Mouse (Mus musculus): ENCODE measurements around the gene Tarm1. TPM values are rescaled to one million over a fixed set of nuclear protein-coding genes. Genes with fewer than 3 reads are reported as not detected.

Gene Tarm1
- total and polyA plus RNA-seq, 3 experiments = 0.16 TPM; not detected in 2

GRCm38 (mm10) chr7:3472774-3473173, 29.6 kb downstream of the Tarm1 start:
- no peaks in the 10 kb centered on the region for H3K27me3 ChIP-seq (ENCODE audit: control insufficient read depth, insufficient read depth, low read length)
- intact Hi-C loops (cut with DNase I) = no loop called here
- TF ChIP-seq EP300 (IDR thresholded peaks at IDR 0.05; ENCODE audit: insufficient read depth, low read depth, low read length) (no peak), POLR2A (IDR thresholded peaks at IDR 0.05; ENCODE audit: insufficient read depth, low read depth, low read length) (no peak), CTCF (IDR thresholded peaks at IDR 0.05) (no peak)
- H3K9ac ChIP-seq (ENCODE audit: low read depth, low read length) = no peak overlapping the region
- H3K36me3 ChIP-seq (ENCODE audit: control insufficient read depth, insufficient read depth, low read length) = no peaks in the 10 kb centered on the region
- H3K4me3 ChIP-seq = no peak overlapping the region
- H3K27ac ChIP-seq = no peak overlapping the region
- no peak for DNase-seq
- no peaks in the 10 kb centered on the region for H3K4me1 ChIP-seq (ENCODE audit: control insufficient read depth, insufficient read depth, low read length)
- H3K79me2 ChIP-seq (replicated peaks; ENCODE audit: control insufficient read depth, insufficient read depth, low read length) = no peaks in the 10 kb centered on the region
- WGBS = 73% methylated on average over 3 of the region's 3 CpGs

- 38% methylated on average over 2 of the region's 2 CpGs for WGBS
- no peak for DNase-seq
- Histone ChIP-seq H3K4me1 (ENCODE audit: control insufficient read depth, insufficient read depth, low read length) (no peaks in the 10 kb centered on the region), H3K27ac (no peak overlapping the region), H3K9ac (ENCODE audit: low read depth, low read length) (no peak overlapping the region), H3K79me2 (replicated peaks; ENCODE audit: control insufficient read depth, insufficient read depth, low read length) (no peaks in the 10 kb centered on the region), H3K4me3 (no peak overlapping the region), H3K36me3 (ENCODE audit: control insufficient read depth, insufficient read depth, low read length) (no peaks in the 10 kb centered on the region), H3K27me3 (ENCODE audit: control insufficient read depth, insufficient read depth, low read length) (no peaks in the 10 kb centered on the region)
- intact Hi-C loops (cut with DNase I) = no loop called here
- TF ChIP-seq CTCF (IDR thresholded peaks at IDR 0.05) (no peak), EP300 (IDR thresholded peaks at IDR 0.05; ENCODE audit: insufficient read depth, low read depth, low read length) (no peak), POLR2A (IDR thresholded peaks at IDR 0.05; ENCODE audit: insufficient read depth, low read depth, low read length) (no peak)
Observed at GRCm38 (mm10) chr7:3468614-3469013, 33.8 kb downstream of the Tarm1 start.

GRCm38 (mm10) chr7:3463306-3463705, 39.1 kb downstream of the Tarm1 start:
- 65% methylated on average over 4 of the region's 4 CpGs for WGBS
- Histone ChIP-seq H3K36me3 (ENCODE audit: control insufficient read depth, insufficient read depth, low read length) (no peaks in the 10 kb centered on the region), H3K79me2 (replicated peaks; ENCODE audit: control insufficient read depth, insufficient read depth, low read length) (no peaks in the 10 kb centered on the region), H3K4me1 (ENCODE audit: control insufficient read depth, insufficient read depth, low read length) (no peaks in the 10 kb centered on the region), H3K4me3 (no peak overlapping the region), H3K9ac (ENCODE audit: low read depth, low read length) (no peak overlapping the region), H3K27me3 (ENCODE audit: control insufficient read depth, insufficient read depth, low read length) (no peaks in the 10 kb centered on the region), H3K27ac (no peak overlapping the region)
- intact Hi-C loops (cut with DNase I) = no loop called here
- no peak for TF ChIP-seq POLR2A (IDR thresholded peaks at IDR 0.05; ENCODE audit: insufficient read depth, low read depth, low read length)
- TF ChIP-seq CTCF (IDR thresholded peaks at IDR 0.05) = no peak
- no peak for TF ChIP-seq EP300 (IDR thresholded peaks at IDR 0.05; ENCODE audit: insufficient read depth, low read depth, low read length)
- DNase-seq = no peak

GRCm38 (mm10) chr7:3460261-3460660, 42.2 kb downstream of the Tarm1 start:
- TF ChIP-seq CTCF (IDR thresholded peaks at IDR 0.05) = no peak
- no peaks in the 10 kb centered on the region for H3K27me3 ChIP-seq (ENCODE audit: control insufficient read depth, insufficient read depth, low read length)
- no peak overlapping the region for H3K27ac ChIP-seq
- intact Hi-C loops (cut with DNase I) = no loop called here
- H3K79me2 ChIP-seq (replicated peaks; ENCODE audit: control insufficient read depth, insufficient read depth, low read length) = no peaks in the 10 kb centered on the region
- WGBS = 76% methylated on average over 8 of the region's 8 CpGs
- H3K4me3 ChIP-seq = no peak overlapping the region
- no peak for DNase-seq
- no peak overlapping the region for H3K9ac ChIP-seq (ENCODE audit: low read depth, low read length)
- no peaks in the 10 kb centered on the region for H3K36me3 ChIP-seq (ENCODE audit: control insufficient read depth, insufficient read depth, low read length)
- H3K4me1 ChIP-seq (ENCODE audit: control insufficient read depth, insufficient read depth, low read length) = no peaks in the 10 kb centered on the region

GRCm38 (mm10) chr7:3457841-3458217, 44.6 kb downstream of the Tarm1 start:
- intact Hi-C loops (cut with DNase I) = no loop called here
- WGBS = 71% methylated on average over 9 of the region's 9 CpGs
- no peak for TF ChIP-seq CTCF (IDR thresholded peaks at IDR 0.05)
- TF ChIP-seq EP300 (IDR thresholded peaks at IDR 0.05; ENCODE audit: insufficient read depth, low read depth, low read length) = no peak
- no peak for TF ChIP-seq POLR2A (IDR thresholded peaks at IDR 0.05; ENCODE audit: insufficient read depth, low read depth, low read length)

GRCm38 (mm10) chr7:3457111-3457840, 45.1 kb downstream of the Tarm1 start:
- no peak for DNase-seq
- H3K4me1 ChIP-seq (ENCODE audit: control insufficient read depth, insufficient read depth, low read length) = no peaks in the 10 kb centered on the region
- no peaks in the 10 kb centered on the region for H3K79me2 ChIP-seq (replicated peaks; ENCODE audit: control insufficient read depth, insufficient read depth, low read length)
- no peak for TF ChIP-seq CTCF (IDR thresholded peaks at IDR 0.05)
- no peak for TF ChIP-seq POLR2A (IDR thresholded peaks at IDR 0.05; ENCODE audit: insufficient read depth, low read depth, low read length)
- TF ChIP-seq EP300 (IDR thresholded peaks at IDR 0.05; ENCODE audit: insufficient read depth, low read depth, low read length) = no peak
- 81% methylated on average over 10 of the region's 10 CpGs for WGBS
- no peak overlapping the region for H3K9ac ChIP-seq (ENCODE audit: low read depth, low read length)
- H3K36me3 ChIP-seq (ENCODE audit: control insufficient read depth, insufficient read depth, low read length) = no peaks in the 10 kb centered on the region
- H3K4me3 ChIP-seq = no peak overlapping the region
- no peaks in the 10 kb centered on the region for H3K27me3 ChIP-seq (ENCODE audit: control insufficient read depth, insufficient read depth, low read length)
- H3K27ac ChIP-seq = no peak overlapping the region
- intact Hi-C loops (cut with DNase I) = no loop called here

More at GRCm38 (mm10) chr7:3457841-3458217, 44.6 kb downstream of the Tarm1 start:
- Histone ChIP-seq H3K27ac (no peak overlapping the region), H3K4me1 (ENCODE audit: control insufficient read depth, insufficient read depth, low read length) (no peaks in the 10 kb centered on the region), H3K36me3 (ENCODE audit: control insufficient read depth, insufficient read depth, low read length) (no peaks in the 10 kb centered on the region), H3K27me3 (ENCODE audit: control insufficient read depth, insufficient read depth, low read length) (no peaks in the 10 kb centered on the region), H3K9ac (ENCODE audit: low read depth, low read length) (no peak overlapping the region), H3K79me2 (replicated peaks; ENCODE audit: control insufficient read depth, insufficient read depth, low read length) (no peaks in the 10 kb centered on the region), H3K4me3 (no peak overlapping the region)
- DNase-seq = no peak
